Mouse (Mus musculus) heart, postnatal 0 days (tissue): ENCODE results near the gene Gnmt. TPM values are rescaled to one million over a fixed set of nuclear protein-coding genes. Genes with fewer than 3 reads are reported as not detected.

Experiments used
- ATAC-seq: fragments of 200-750 bp; cut with Nextera tagmentation; 2 replicates; pipeline ENCODE4 v1.8.0; 2017; ENCODE audit warnings: low read depth, moderate number of reproducible peaks, moderate library complexity; ENCODE audit not compliant: insufficient read depth
- DNase-seq: peaks from one replicate; pipeline ENCODE4 v3.0.0-alpha.2; 2016; ENCODE audit warnings: low spot score
- H3K27ac ChIP-seq: fragments of 300-500 bp; sonication (generic); 2 replicates; pipeline ENCODE4 v1.5.1; 2014; ENCODE audit warnings: low read depth, mild to moderate bottlenecking
- H3K27me3 ChIP-seq: fragments of 300-500 bp; sonication (generic); 2 replicates; pipeline ENCODE4 v1.6.1; 2014; ENCODE audit warnings: low read length, mixed read lengths; ENCODE audit not compliant: control insufficient read depth, insufficient read depth
- H3K36me3 ChIP-seq: fragments of 300-500 bp; sonication (generic); replicated peaks from 2 replicates; pipeline ENCODE4 v1.6.1; 2014; ENCODE audit warnings: low read length, mixed read lengths; ENCODE audit not compliant: control insufficient read depth, insufficient read depth
- H3K4me1 ChIP-seq: fragments of 300-500 bp; sonication (generic); 2 replicates; pipeline ENCODE4 v1.6.1; 2014; ENCODE audit warnings: antibody characterized with exemption; ENCODE audit not compliant: control insufficient read depth, insufficient read depth
- H3K4me2 ChIP-seq: fragments of 300-500 bp; sonication (generic); 2 replicates; pipeline ENCODE4 v1.6.1; 2014; ENCODE audit warnings: low read depth, mild to moderate bottlenecking, low read length, moderate library complexity
- H3K4me3 ChIP-seq: fragments of 300-500 bp; sonication (generic); 2 replicates; pipeline ENCODE4 v1.5.1; 2014; ENCODE audit warnings: low read depth, low read length
- H3K9ac ChIP-seq: fragments of 300-500 bp; sonication (generic); replicated peaks from 2 replicates; pipeline ENCODE4 v1.6.1; 2014; ENCODE audit warnings: low read depth, low read length, mixed read lengths
- H3K9me3 ChIP-seq: fragments of 300-500 bp; sonication (generic); replicated peaks from 2 replicates; pipeline ENCODE4 v1.6.1; 2016; ENCODE audit warnings: low read length; ENCODE audit not compliant: control insufficient read depth
- CTCF ChIP-seq: IDR thresholded peaks from 2 replicates; pipeline ENCODE4 v1.5.1; 2016; ENCODE audit warnings: antibody characterized with exemption, control low read depth, low read depth
- EP300 ChIP-seq: IDR thresholded peaks from 2 replicates; pipeline ENCODE4 v1.6.1; 2016; ENCODE audit warnings: antibody characterized with exemption, low read depth
- WGBS: fragments of 180-500 bp; shearing (Covaris S2); extraction: QIAGEN DNeasy Blood & Tissue Kit; methylation state at CpG from one replicate; pipeline ENCODE4 v1.1.7; 2014; 5-methylcytosine and 5-hydroxymethylcytosine counted together
- polyA plus RNA-seq: library from polyadenylated mRNA; unstranded; fragments of >200 nt; fragmentation: Nextera tagmentation; extraction: Ambion mirVana; gene quantifications from 2 replicates; pipeline ENCODE4 v1.2.1, GENCODE M21; 2015
- total RNA-seq: library from RNA; depleted of rRNA; stranded (reverse); fragments of >200 nt; gene quantifications from 2 replicates; pipeline ENCODE4 v1.2.3, GENCODE M21; 2014; ENCODE audit warnings: low replicate concordance

Gene Gnmt
- total and polyA plus RNA-seq, 2 experiments from 2014 or later, result 2.7 to 2.8 TPM

- peaks cover 4% of the 10 kb centered on the region; the same call in 1 of the 2 replicates for H3K36me3 ChIP-seq
- H3K9me3 ChIP-seq, result no peaks in the 10 kb centered on the region
- TF ChIP-seq CTCF (0 out of 2 replicates have a peak, but pooled peaks have one; percentile 13), EP300 (no peak)
- H3K4me3 ChIP-seq, result no peak overlapping the region
- no peak overlapping the region for H3K4me2 ChIP-seq
- DNase-seq, result no peak
- no peaks in the 10 kb centered on the region for H3K4me1 ChIP-seq
- WGBS, result 38% methylated on average over 6 of the region's 6 CpGs
- no peak for ATAC-seq
- no peak overlapping the region for H3K9ac ChIP-seq
- H3K27ac ChIP-seq, result no peak overlapping the region
- peaks cover 11% of the 10 kb centered on the region; the same call in 1 of the 2 replicates for H3K27me3 ChIP-seq
These were observed 947 bp downstream of the Gnmt start for GRCm38 (mm10) chr17:46728021-46728420.

- Histone ChIP-seq H3K4me3 (no peak overlapping the region), H3K9ac (no peak overlapping the region), H3K27me3 (peaks cover 11% of the 10 kb centered on the region; the same call in 1 of the 2 replicates), H3K27ac (no peak overlapping the region), H3K4me1 (no peaks in the 10 kb centered on the region), H3K36me3 (peaks cover 6% of the 10 kb centered on the region; the same call in 1 of the 2 replicates), H3K4me2 (no peak overlapping the region), H3K9me3 (no peaks in the 10 kb centered on the region)
- TF ChIP-seq CTCF (no peak), EP300 (no peak)
- 90% methylated on average over 11 of the region's 11 CpGs for whole genome bisulfite sequencing
- DNase-seq (no peak), ATAC-seq (no peak)
These were observed 1.7 kb downstream of the Gnmt start for GRCm38 (mm10) chr17:46727271-46727670.

- H3K9me3 ChIP-seq, result no peaks in the 10 kb centered on the region
- no peak overlapping the region for H3K27ac ChIP-seq
- no peak overlapping the region for H3K9ac ChIP-seq
- no peaks in the 10 kb centered on the region for H3K4me1 ChIP-seq
- WGBS, result 83% methylated on average over 26 of the region's 26 CpGs
- H3K4me2 ChIP-seq, result no peak overlapping the region
- ATAC-seq (no peak), DNase-seq (no peak)
- no peak overlapping the region for H3K4me3 ChIP-seq
- no peak for TF ChIP-seq CTCF
- TF ChIP-seq EP300, result no peak
- peaks cover 12% of the 10 kb centered on the region; the same call in 1 of the 2 replicates for H3K36me3 ChIP-seq
- H3K27me3 ChIP-seq, result peaks cover 11% of the 10 kb centered on the region; the same call in 1 of the 2 replicates
These were observed 3.0 kb downstream of the Gnmt start for GRCm38 (mm10) chr17:46725731-46726645.

GRCm38 (mm10) chr17:46725273-46725672, 3.7 kb downstream of the Gnmt start:
- Histone ChIP-seq H3K27ac (no peak overlapping the region), H3K4me3 (no peak overlapping the region), H3K9ac (no peak overlapping the region), H3K36me3 (peaks cover 12% of the 10 kb centered on the region; the same call in 1 of the 2 replicates), H3K4me2 (no peak overlapping the region), H3K9me3 (no peaks in the 10 kb centered on the region), H3K4me1 (no peaks in the 10 kb centered on the region), H3K27me3 (peaks cover 11% of the 10 kb centered on the region; the same call in 1 of the 2 replicates)
- DNase-seq (peak; percentile 59), ATAC-seq (peak; percentile 63)
- WGBS, result 47% methylated on average over 9 of the region's 9 CpGs
- TF ChIP-seq EP300 (no peak), CTCF (peak; percentile 61)

- 83% methylated on average over 14 of the region's 20 CpGs for WGBS
- Histone ChIP-seq H3K27me3 (peaks cover 11% of the 10 kb centered on the region; the same call in 1 of the 2 replicates), H3K36me3 (peaks cover 12% of the 10 kb centered on the region; the same call in 1 of the 2 replicates), H3K4me2 (no peak overlapping the region), H3K4me3 (no peak overlapping the region), H3K27ac (no peak overlapping the region), H3K9me3 (no peaks in the 10 kb centered on the region), H3K4me1 (no peaks in the 10 kb centered on the region), H3K9ac (no peak overlapping the region)
- no peak for TF ChIP-seq CTCF
- ATAC-seq (no peak), DNase-seq (no peak)
These were observed 4.4 kb downstream of the Gnmt start for GRCm38 (mm10) chr17:46724477-46725084.
